Mouse (Mus musculus) midbrain, embryonic 15.5 days (tissue): ENCODE data around the gene Erv3. TPM values are rescaled to one million over a fixed set of nuclear protein-coding genes. Genes with fewer than 3 reads are reported as not detected.
A peak's percentile ranks its signal among the peaks of the same experiment; 100 is the strongest.

ENCODE experiments used
- ATAC-seq: fragments of 200-750 bp; cut with Nextera tagmentation; replicated peaks from 2 replicates; pipeline ENCODE4 v1.8.0; 2017; ENCODE audit warnings: moderate TSS enrichment
- H3K27ac ChIP-seq: fragments of 300-500 bp; sonication (generic); 2 replicates; pipeline ENCODE4 v1.5.1; 2015; ENCODE audit warnings: mild to moderate bottlenecking, inconsistent platforms
- H3K27me3 ChIP-seq: fragments of 300-500 bp; sonication (generic); replicated peaks from 2 replicates; pipeline ENCODE4 v1.6.1; 2015; ENCODE audit warnings: inconsistent platforms
- H3K36me3 ChIP-seq: fragments of 300-500 bp; sonication (generic); replicated peaks from 2 replicates; pipeline ENCODE4 v1.6.1; 2015; ENCODE audit warnings: inconsistent platforms
- H3K4me1 ChIP-seq: fragments of 300-500 bp; sonication (generic); 2 replicates; pipeline ENCODE4 v1.6.1; 2015; ENCODE audit warnings: inconsistent platforms
- H3K4me2 ChIP-seq: fragments of 300-500 bp; sonication (generic); 2 replicates; pipeline ENCODE4 v1.6.1; 2015; ENCODE audit warnings: inconsistent platforms, mild to moderate bottlenecking, moderate library complexity
- H3K4me3 ChIP-seq: fragments of 300-500 bp; sonication (generic); 2 replicates; pipeline ENCODE4 v1.5.1; 2015; ENCODE audit warnings: mild to moderate bottlenecking, inconsistent platforms
- H3K9ac ChIP-seq: fragments of 300-500 bp; sonication (generic); 2 replicates; pipeline ENCODE4 v1.6.1; 2015; ENCODE audit warnings: mild to moderate bottlenecking, inconsistent platforms
- H3K9me3 ChIP-seq: fragments of 300-500 bp; sonication (generic); 2 replicates; pipeline ENCODE4 v1.6.1; 2016; ENCODE audit warnings: inconsistent platforms
- WGBS: fragments of 180-500 bp; shearing (Covaris S2); methylation state at CpG from one replicate; pipeline ENCODE4 v1.1.7; 2015; ENCODE audit warnings: mixed read lengths; 5-methylcytosine and 5-hydroxymethylcytosine counted together
- polyA plus RNA-seq: library from polyadenylated mRNA; unstranded; fragments of >200 nt; fragmentation: Nextera tagmentation; extraction: Ambion mirVana; gene quantifications from 2 replicates; pipeline ENCODE4 v1.2.1, GENCODE M21; 2015

Gene Erv3
- polyA plus RNA-seq, 1 experiment from 2014 or later: not detected

DNA sequence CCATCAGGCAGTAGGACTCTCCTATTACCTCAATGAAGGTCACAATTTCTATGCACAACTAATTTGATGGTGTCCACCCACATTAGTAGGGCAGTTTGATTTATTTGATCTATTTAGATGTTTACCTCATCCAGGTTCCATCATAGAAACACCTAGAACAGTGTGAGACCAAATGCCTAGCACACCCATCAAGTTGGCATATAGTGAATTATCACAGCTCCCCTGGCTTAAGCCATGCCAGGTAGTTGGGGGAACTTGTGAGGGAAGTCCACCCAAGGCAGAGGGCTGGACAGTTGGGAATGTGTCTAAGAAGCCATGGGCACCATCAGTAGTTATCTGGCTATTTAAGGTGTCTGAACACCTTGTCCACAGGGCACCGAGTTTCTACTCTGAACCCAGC is 46.1 kb downstream of the Erv3 start:
- no peak overlapping the region for H3K9ac ChIP-seq
- no peaks in the 10 kb centered on the region for H3K4me1 ChIP-seq
- H3K27me3 ChIP-seq: peaks cover 12% of the 10 kb centered on the region; the same call in 1 of the 2 replicates
- no peak overlapping the region for H3K4me2 ChIP-seq
- no peaks in the 10 kb centered on the region for H3K9me3 ChIP-seq
- H3K27ac ChIP-seq: no peak overlapping the region
- 0 out of 2 replicates have a peak, but pooled peaks have one; percentile 33 for ATAC-seq
- no peaks in the 10 kb centered on the region for H3K36me3 ChIP-seq
- H3K4me3 ChIP-seq: no peak overlapping the region
- 79% methylated on average over 1 of the region's 1 CpGs for WGBS

GRCm38 (mm10) chr2:131812480-131813137 is 46.9 kb downstream of the Erv3 start:
- ATAC-seq: peak; percentile 90

GRCm38 (mm10) chr2:131811607-131812006 is 47.9 kb downstream of the Erv3 start:
- H3K4me1 ChIP-seq: no peaks in the 10 kb centered on the region
- no peak overlapping the region for H3K4me3 ChIP-seq
- 85% methylated on average over 2 of the region's 2 CpGs for WGBS
- no peaks in the 10 kb centered on the region for H3K9me3 ChIP-seq
- H3K27ac ChIP-seq: no peak overlapping the region
- no peak for ATAC-seq
- no peak overlapping the region for H3K9ac ChIP-seq
- H3K36me3 ChIP-seq: no peaks in the 10 kb centered on the region
- H3K27me3 ChIP-seq: peaks cover 12% of the 10 kb centered on the region; the same call in 1 of the 2 replicates
- H3K4me2 ChIP-seq: no peak overlapping the region

More at GRCm38 (mm10) chr2:131812480-131813137, 46.9 kb downstream of the Erv3 start:
- H3K27ac ChIP-seq: no peak overlapping the region
- no peaks in the 10 kb centered on the region for H3K4me1 ChIP-seq
- 18% methylated on average over 23 of the region's 23 CpGs for WGBS
- peaks cover 12% of the 10 kb centered on the region; the same call in 1 of the 2 replicates for H3K27me3 ChIP-seq
- H3K9ac ChIP-seq: no peak overlapping the region
- H3K9me3 ChIP-seq: no peaks in the 10 kb centered on the region
- no peak overlapping the region for H3K4me2 ChIP-seq
- H3K36me3 ChIP-seq: no peaks in the 10 kb centered on the region
- H3K4me3 ChIP-seq: no peak overlapping the region

DNA sequence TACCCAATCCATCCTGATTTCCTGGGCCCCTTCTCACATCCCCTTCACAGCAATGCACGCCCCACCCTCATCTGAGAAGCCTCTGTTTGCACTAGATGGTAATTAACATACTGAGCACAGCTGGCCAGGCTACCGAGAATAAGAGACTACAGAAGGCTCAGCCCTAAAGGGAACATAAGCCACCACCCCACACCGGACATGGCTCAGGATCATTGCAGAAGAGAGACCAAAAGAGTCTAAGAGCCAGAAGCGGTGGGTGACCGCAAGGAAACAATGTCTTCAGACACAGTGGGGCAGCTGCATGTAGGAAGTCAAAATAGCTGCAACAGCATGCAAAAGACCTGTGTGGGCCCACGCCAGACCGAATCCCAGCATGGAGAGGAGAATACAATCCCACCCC is 50.7 kb downstream of the Erv3 start:
- Histone ChIP-seq H3K27me3 (peaks cover 6% of the 10 kb centered on the region; the same call in 1 of the 2 replicates), H3K4me3 (no peak overlapping the region), H3K27ac (no peak overlapping the region), H3K4me2 (no peak overlapping the region), H3K9ac (no peak overlapping the region), H3K36me3 (no peaks in the 10 kb centered on the region), H3K9me3 (no peaks in the 10 kb centered on the region), H3K4me1 (no peaks in the 10 kb centered on the region)
- no peak for ATAC-seq
- 25% methylated on average over 7 of the region's 7 CpGs for WGBS

DNA sequence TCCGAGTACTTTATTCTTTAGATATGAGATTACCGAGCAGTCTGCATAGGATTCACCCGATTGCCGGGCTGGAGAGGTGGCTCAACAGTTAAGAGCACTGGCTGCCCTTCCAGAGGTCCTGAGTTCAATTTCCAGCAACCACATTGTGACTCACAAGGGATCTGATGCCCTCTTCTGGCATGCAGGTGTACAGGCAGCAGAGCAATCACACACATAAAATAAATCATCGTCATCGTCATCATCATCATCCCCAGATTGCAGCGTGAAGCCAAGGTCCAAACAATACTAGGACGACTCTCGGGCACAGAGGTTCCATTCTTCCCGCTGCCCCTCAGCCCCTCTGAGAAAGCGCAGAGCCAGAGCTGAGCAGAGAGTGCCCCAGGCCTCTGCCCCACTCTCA is 51.9 kb downstream of the Erv3 start:
- Histone ChIP-seq H3K4me1 (no peaks in the 10 kb centered on the region), H3K27ac (no peak overlapping the region), H3K36me3 (no peaks in the 10 kb centered on the region), H3K4me3 (no peak overlapping the region), H3K27me3 (no peaks in the 10 kb centered on the region), H3K9me3 (no peaks in the 10 kb centered on the region), H3K4me2 (no peak overlapping the region), H3K9ac (no peak overlapping the region)
- WGBS: 70% methylated on average over 11 of the region's 11 CpGs
- ATAC-seq: no peak

DNA sequence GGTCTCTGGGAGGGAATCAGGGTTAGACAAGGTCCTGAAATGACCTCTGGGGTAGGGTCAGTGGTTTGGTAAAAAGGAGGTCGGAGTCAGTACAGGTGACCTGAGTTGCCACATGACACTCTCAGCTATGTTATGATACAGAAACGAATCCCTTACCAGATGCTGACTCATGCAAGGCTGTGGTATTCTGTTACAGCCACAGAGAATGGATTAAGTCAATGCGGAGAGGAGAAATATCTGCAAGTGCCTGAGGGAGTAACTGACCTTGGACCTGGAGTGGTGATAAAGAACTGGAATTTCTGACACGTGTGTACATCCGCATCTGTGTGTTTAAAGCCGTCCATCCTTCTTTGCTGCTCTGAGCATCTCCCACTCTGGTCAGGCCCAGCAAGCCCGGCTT is 52.7 kb downstream of the Erv3 start:
- Histone ChIP-seq H3K9ac (no peak overlapping the region), H3K4me3 (no peak overlapping the region), H3K27ac (no peak overlapping the region), H3K4me1 (no peaks in the 10 kb centered on the region), H3K9me3 (no peaks in the 10 kb centered on the region), H3K4me2 (no peak overlapping the region), H3K27me3 (no peaks in the 10 kb centered on the region), H3K36me3 (no peaks in the 10 kb centered on the region)
- ATAC-seq: no peak
- WGBS: 87% methylated on average over 7 of the region's 7 CpGs

- Histone ChIP-seq H3K36me3 (no peaks in the 10 kb centered on the region), H3K4me1 (no peaks in the 10 kb centered on the region), H3K4me3 (no peak overlapping the region), H3K27ac (no peak overlapping the region), H3K4me2 (no peak overlapping the region), H3K27me3 (no peaks in the 10 kb centered on the region), H3K9ac (no peak overlapping the region), H3K9me3 (no peaks in the 10 kb centered on the region)
- 56% methylated on average over 1 of the region's 1 CpGs for WGBS
- no peak for ATAC-seq
These were observed 54.2 kb downstream of the Erv3 start for GRCm38 (mm10) chr2:131805306-131805705.

- Histone ChIP-seq H3K27me3 (no peaks in the 10 kb centered on the region), H3K27ac (no peak overlapping the region), H3K4me3 (no peak overlapping the region), H3K36me3 (no peaks in the 10 kb centered on the region), H3K9ac (no peak overlapping the region), H3K4me1 (no peaks in the 10 kb centered on the region), H3K4me2 (no peak overlapping the region), H3K9me3 (no peaks in the 10 kb centered on the region)
- 79% methylated on average over 3 of the region's 3 CpGs for WGBS
- no peak for ATAC-seq
These were observed 55.7 kb downstream of the Erv3 start for GRCm38 (mm10) chr2:131803801-131804200.

Other genes with a start within 250 kb of the Erv3 start
- gene Prnp, start 50.2 kb upstream of the Erv3 start, polyA plus RNA-seq: 157 and 158 TPM in 2 replicates
- gene Prn, start 50.2 kb upstream of the Erv3 start, polyA plus RNA-seq: not detected in 2 replicates
- 10.3 and 12.6 TPM in 2 replicates for gene Prnd, start 91.1 kb upstream of the Erv3 start, polyA plus RNA-seq
- 27.7 and 29.4 TPM in 2 replicates for gene Rassf2, start 170.5 kb upstream of the Erv3 start, polyA plus RNA-seq